Mouse (Mus musculus) 3T3-L1 (cell line): ENCODE measurements around the gene Psmc2.

Experiments used
- DNase-seq: peaks from one replicate; pipeline ENCODE4 v3.0.0-alpha.2; 2015; ENCODE audit warnings: low read depth, low spot score

Gene Psmc2

DNA sequence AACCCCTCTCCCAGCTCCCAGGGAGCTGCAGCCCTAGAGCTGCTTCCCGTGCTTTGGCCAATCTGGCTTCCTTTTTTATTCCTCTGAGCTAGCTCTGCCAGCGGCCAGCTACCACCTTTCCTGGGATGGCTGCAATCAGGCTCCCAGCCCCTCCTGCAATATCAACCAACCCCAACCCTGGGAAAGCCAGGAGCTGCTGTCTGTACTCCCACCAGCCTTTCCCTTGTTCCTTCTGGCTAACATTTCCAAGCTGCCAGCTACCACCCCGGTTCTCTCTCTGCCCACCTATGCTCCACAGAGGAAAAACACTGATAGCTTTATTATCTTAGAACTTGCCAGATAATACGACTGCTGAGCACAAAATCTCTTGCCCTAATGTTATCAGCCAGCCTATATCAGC, 19.8 kb downstream of the Psmc2 start:
- DNase-seq, result no peak

GRCm38 (mm10) chr5:21810924-21811323, 25.8 kb downstream of the Psmc2 start:
- no peak for DNase-seq

DNA sequence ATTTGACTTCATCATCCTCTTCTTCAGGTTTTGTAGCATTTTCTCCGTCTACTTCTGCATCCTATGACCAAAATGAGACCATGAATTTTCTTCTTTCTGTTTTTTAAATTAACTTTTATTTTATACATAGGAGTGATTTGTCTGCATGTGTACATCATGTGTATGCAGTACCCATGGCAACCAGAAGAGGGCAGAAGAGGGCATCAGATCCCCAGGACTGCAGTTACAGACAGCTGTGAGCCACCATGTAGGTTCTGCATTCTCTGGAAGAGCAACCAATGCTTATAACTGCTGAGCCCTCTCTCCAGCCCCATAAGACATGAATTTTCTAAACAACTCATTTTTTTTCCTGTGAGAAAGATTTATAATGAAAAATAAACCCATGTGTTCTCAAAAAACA, 28.9 kb downstream of the Psmc2 start:
- DNase-seq, result peak; percentile 62

GRCm38 (mm10) chr5:21826370-21826769, 41.3 kb downstream of the Psmc2 start:
- DNase-seq, result no peak

- DNase-seq, result no peak
These were observed 42.6 kb downstream of the Psmc2 start for GRCm38 (mm10) chr5:21827643-21828042.

- no peak for DNase-seq
These were observed 43.8 kb downstream of the Psmc2 start for GRCm38 (mm10) chr5:21828855-21829254.

DNA sequence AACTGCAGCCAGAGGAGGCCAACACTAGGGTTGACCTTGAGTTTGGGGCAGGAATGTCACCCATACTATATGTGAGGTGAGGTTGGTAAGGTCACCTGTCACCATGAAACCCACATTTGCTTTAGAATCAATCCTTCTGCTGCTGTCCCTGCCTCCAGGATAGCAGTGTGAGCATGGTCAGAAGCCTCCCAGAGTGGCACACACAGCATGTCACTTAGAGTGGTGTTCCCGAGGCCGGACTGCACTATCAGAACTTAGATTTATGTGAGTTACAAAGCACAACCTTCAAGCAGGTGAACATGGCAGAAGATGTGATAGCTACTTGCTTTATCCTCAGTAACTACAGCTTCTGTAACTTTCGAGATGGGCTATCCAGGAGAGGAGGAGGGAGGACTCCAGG, 46.7 kb downstream of the Psmc2 start:
- no peak for DNase-seq

GRCm38 (mm10) chr5:21844676-21845075, 59.6 kb downstream of the Psmc2 start:
- peak; percentile 41 for DNase-seq

GRCm38 (mm10) chr5:21846616-21847290, 61.7 kb downstream of the Psmc2 start:
- DNase-seq, result no peak

- no peak for DNase-seq
These were observed 62.4 kb downstream of the Psmc2 start for GRCm38 (mm10) chr5:21847438-21847837.

GRCm38 (mm10) chr5:21851679-21852340, 66.7 kb downstream of the Psmc2 start:
- DNase-seq, result no peak
